Mouse (Mus musculus): ENCODE results near the gene Chd6.

GRCm38 (mm10) chr2:161017913-161018312 lies 91.0 kb downstream of the Chd6 start:
- TF ChIP-seq TAL1 (IDR thresholded peaks at IDR 0.05; ENCODE audit: low read length) = no peak
- TF ChIP-seq GATA1 (IDR thresholded peaks at IDR 0.05; ENCODE audit: low read length) = no peak

Measured in erythroblast, embryonic 14.5 days (primary cell).